Mouse (Mus musculus) stomach, postnatal 0 days (tissue): ENCODE results near the gene Osm.

ENCODE experiments used
- CTCF ChIP-seq: IDR thresholded peaks from 2 replicates; pipeline ENCODE4 v1.5.1; 2016; ENCODE audit warnings: antibody characterized with exemption, low read depth, mild to moderate bottlenecking, moderate library complexity
- EP300 ChIP-seq: optimal IDR thresholded peaks from 2 replicates; pipeline ENCODE3; 2016; ENCODE audit warnings: antibody characterized with exemption

DNA sequence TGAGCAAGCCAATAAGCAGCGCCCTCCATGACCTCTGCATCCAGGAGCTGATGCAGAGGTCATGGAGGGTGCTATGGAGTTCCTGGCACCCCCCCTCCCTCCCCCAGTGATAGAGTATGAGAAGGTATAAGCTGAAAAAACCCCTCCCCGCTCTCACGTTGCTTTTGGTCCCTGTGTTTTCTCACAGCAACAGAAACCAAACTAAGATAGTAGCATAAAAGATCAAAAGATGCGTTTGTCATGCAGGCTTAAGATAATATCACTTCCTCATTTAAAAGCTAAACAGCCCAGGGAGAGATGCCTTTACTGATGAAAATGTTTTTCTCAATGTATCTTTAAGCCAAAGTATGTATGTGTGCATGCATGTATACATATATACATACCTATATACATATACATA lies 10.4 kb downstream of the Osm start:
- TF ChIP-seq CTCF (no peak), EP300 (no peak)
